Mouse (Mus musculus) cerebellum, adult 9-11 months (tissue): ENCODE measurements at regions not wholly inside any gene's neighbourhood (a gene's known extent, or its start where the extent isn't known, plus 50 kb on each side); places are given as distances from the start of the nearest gene placed in this dataset.

Experiments used
- DNase-seq: peaks from one replicate; pipeline ENCODE4 v3.0.0; 2022

GRCm38 (mm10) chr13:47413261-47413660, 290.8 kb downstream of the Rnf144b start:
- DNase-seq, result no peak

- no peak for DNase-seq
Measured at GRCm38 (mm10) chr13:47413940-47414339, 291.5 kb downstream of the Rnf144b start.

- no peak for DNase-seq
Measured at GRCm38 (mm10) chr13:47429856-47430365, 307.5 kb downstream of the Rnf144b start.

GRCm38 (mm10) chr13:47430409-47430808, 308.0 kb downstream of the Rnf144b start:
- DNase-seq, result no peak

- no peak for DNase-seq
Measured at GRCm38 (mm10) chr13:47435631-47436030, 313.2 kb downstream of the Rnf144b start.

- DNase-seq, result no peak
Measured at GRCm38 (mm10) chr13:47444876-47445275, 322.4 kb downstream of the Rnf144b start.

- DNase-seq, result no peak
Measured at GRCm38 (mm10) chr13:47452186-47452760, 329.8 kb downstream of the Rnf144b start.

- no peak for DNase-seq
Measured at GRCm38 (mm10) chr13:47462148-47462547, 339.7 kb downstream of the Rnf144b start.

GRCm38 (mm10) chr13:47471543-47472213, 349.2 kb downstream of the Rnf144b start:
- DNase-seq, result no peak

- DNase-seq, result no peak
Measured at GRCm38 (mm10) chr13:47480159-47480558, 357.7 kb downstream of the Rnf144b start.

- DNase-seq, result no peak
Measured at GRCm38 (mm10) chr13:47484819-47485218, 362.4 kb downstream of the Rnf144b start.

- no peak for DNase-seq
Measured at GRCm38 (mm10) chr13:47486111-47486510, 363.7 kb downstream of the Rnf144b start.

GRCm38 (mm10) chr13:47486658-47487057, 364.2 kb downstream of the Rnf144b start:
- no peak for DNase-seq

- DNase-seq, result no peak
Measured at GRCm38 (mm10) chr13:47505380-47505955, 383.0 kb downstream of the Rnf144b start.

GRCm38 (mm10) chr13:47532935-47533334, 410.5 kb downstream of the Rnf144b start:
- no peak for DNase-seq

- DNase-seq, result no peak
Measured at GRCm38 (mm10) chr13:47537156-47537555, 414.7 kb downstream of the Rnf144b start.

GRCm38 (mm10) chr13:47549626-47550025, 427.2 kb downstream of the Rnf144b start:
- DNase-seq, result no peak

GRCm38 (mm10) chr13:47552251-47552650, 429.8 kb downstream of the Rnf144b start:
- DNase-seq, result no peak

GRCm38 (mm10) chr13:47554198-47554597, 431.7 kb downstream of the Rnf144b start:
- DNase-seq, result no peak

- DNase-seq, result no peak
Measured at GRCm38 (mm10) chr13:47557196-47557974, 434.9 kb downstream of the Rnf144b start.

GRCm38 (mm10) chr13:47562836-47563235, 440.4 kb downstream of the Rnf144b start:
- no peak for DNase-seq

GRCm38 (mm10) chr13:47576516-47576915, 454.1 kb downstream of the Rnf144b start:
- DNase-seq, result no peak

- DNase-seq, result no peak
Measured at GRCm38 (mm10) chr13:47580144-47580543, 457.7 kb downstream of the Rnf144b start.
